Mouse (Mus musculus) spleen, adult 2 months (tissue): ENCODE measurements around the gene Gpc6.

ENCODE experiments used
- CTCF ChIP-seq: fragments of 200-500 bp; IDR thresholded peaks from 2 replicates; pipeline ENCODE4 v1.5.1; 2011; ENCODE audit warnings: mild to moderate bottlenecking, inconsistent platforms; ENCODE audit not compliant: insufficient read depth, insufficient read length, insufficient replicate concordance; ENCODE audit errors: extremely low read depth
- POLR2A ChIP-seq: fragments of 200-500 bp; IDR thresholded peaks from 2 replicates; pipeline ENCODE4 v1.6.1; 2011; ENCODE audit warnings: low read depth, low read length, inconsistent platforms

DNA sequence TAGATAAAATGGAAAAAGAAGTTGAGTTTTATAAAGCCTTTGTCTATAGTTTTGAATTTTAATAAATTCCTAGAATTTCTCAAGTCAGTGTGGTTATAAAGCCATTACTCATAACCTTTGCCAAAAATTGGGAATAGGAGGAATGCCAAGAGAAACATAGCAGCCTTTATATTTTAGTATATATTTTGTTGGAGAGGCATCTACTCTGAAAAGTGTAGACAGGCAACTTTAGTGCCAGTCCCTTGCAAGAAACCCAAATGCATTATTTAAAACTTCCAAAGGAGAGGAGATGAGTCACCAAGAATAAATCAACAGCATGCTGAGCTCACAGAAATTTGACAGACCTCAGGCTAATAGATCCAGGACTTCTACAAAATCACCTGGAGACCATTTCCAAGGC is 301.8 kb downstream of the Gpc6 start:
- TF ChIP-seq POLR2A (no peak), CTCF (no peak)
